Comparison of ENCODE assay signal across 11 mouse cellular contexts in genomic region chr13:56072268-56072607, GRCm38 (mm10).
DNase-seq lines count a peak whose midpoint lies in the region; ATAC-seq and TF ChIP-seq lines count a peak whose summit lies in the region.
"Had no signal": no experiment of that assay in that cellular context is flagged by ENCODE, and none has a peak within 500 bp of the region (broad histone marks: within the 10 kb centered on the region; RNA-seq: fewer than 3 reads in every experiment).

No protein-coding gene starts in this region.

- no peaks in the 10 kb centered on the region for H3K9me3 ChIP-seq in intestine, embryonic 14.5 days (ENCODE audit: control insufficient read depth, low read length)
- H3K9me3 ChIP-seq in intestine, embryonic 16.5 days (ENCODE audit: control insufficient read depth, low read length): no peaks in the 10 kb centered on the region
- H3K9me3 ChIP-seq in midbrain, postnatal 0 days (ENCODE audit: low read length): no peaks in the 10 kb centered on the region
- H3K9me3 ChIP-seq in midbrain, embryonic 16.5 days (replicated peaks; ENCODE audit: control insufficient read depth, low read length, poor library complexity, severe bottlenecking): no peaks in the 10 kb centered on the region
- no peaks in the 10 kb centered on the region for H3K9me3 ChIP-seq in heart, embryonic 10.5 days
- H3K9me3 ChIP-seq: embryonic facial prominence, embryonic 12.5 days; heart, embryonic 12.5 days had no signal

- no peak overlapping the region for H3K27ac ChIP-seq in intestine, embryonic 14.5 days (ENCODE audit: low read depth)
- no peak overlapping the region for H3K27ac ChIP-seq in intestine, embryonic 16.5 days (ENCODE audit: low read length)
- H3K27ac ChIP-seq in midbrain, postnatal 0 days (ENCODE audit: low read depth, low read length): no peak overlapping the region
- no peak overlapping the region for H3K27ac ChIP-seq in midbrain, embryonic 16.5 days (ENCODE audit: low read length)
- H3K27ac ChIP-seq in heart, embryonic 10.5 days: no peak overlapping the region

- TF ChIP-seq CTCF in midbrain, postnatal 0 days (IDR thresholded peaks at IDR 0.05): peak; percentile 88

- no peaks in the 10 kb centered on the region for H3K27me3 ChIP-seq in intestine, embryonic 14.5 days (replicated peaks; ENCODE audit: control insufficient read depth, insufficient read depth, low read length)
- H3K27me3 ChIP-seq in intestine, embryonic 16.5 days (replicated peaks; ENCODE audit: control insufficient read depth, insufficient read depth, low read length): no peaks in the 10 kb centered on the region
- no peaks in the 10 kb centered on the region for H3K27me3 ChIP-seq in midbrain, postnatal 0 days (ENCODE audit: insufficient read depth, low read length)
- no peaks in the 10 kb centered on the region for H3K27me3 ChIP-seq in midbrain, embryonic 16.5 days (ENCODE audit: control insufficient read depth, insufficient read depth, low read depth, low read length)
- H3K27me3 ChIP-seq in heart, embryonic 10.5 days (ENCODE audit: insufficient read depth, poor library complexity, severe bottlenecking): no peaks in the 10 kb centered on the region
- H3K27me3 ChIP-seq: embryonic facial prominence, embryonic 12.5 days; heart, embryonic 12.5 days had no signal

- H3K36me3 ChIP-seq in intestine, embryonic 14.5 days (ENCODE audit: control insufficient read depth, insufficient read depth, low read length): peaks cover 59% of the 10 kb centered on the region
- H3K36me3 ChIP-seq in intestine, embryonic 16.5 days (ENCODE audit: control insufficient read depth, insufficient read depth, low read length): peaks cover 25% of the 10 kb centered on the region
- H3K36me3 ChIP-seq in midbrain, postnatal 0 days (ENCODE audit: insufficient read depth, low read length): peaks cover 34% of the 10 kb centered on the region
- peaks cover 3% of the 10 kb centered on the region for H3K36me3 ChIP-seq in midbrain, embryonic 16.5 days (ENCODE audit: control insufficient read depth, insufficient read depth, low read length)
- peaks cover 60% of the 10 kb centered on the region for H3K36me3 ChIP-seq in heart, embryonic 10.5 days

- H3K4me3 ChIP-seq in intestine, embryonic 14.5 days (ENCODE audit: low read depth, low read length): no peak overlapping the region
- H3K4me3 ChIP-seq in intestine, embryonic 16.5 days (ENCODE audit: low read length): no peak overlapping the region
- H3K4me3 ChIP-seq in midbrain, postnatal 0 days (ENCODE audit: low read depth, low read length): no peak overlapping the region
- no peak overlapping the region for H3K4me3 ChIP-seq in midbrain, embryonic 16.5 days (ENCODE audit: low read depth, low read length)
- H3K4me3 ChIP-seq in heart, embryonic 10.5 days: no peak overlapping the region
- H3K4me3 ChIP-seq: embryonic facial prominence, embryonic 12.5 days; heart, embryonic 12.5 days had no signal

- peak; percentile 71 for DNase-seq in intestine, embryonic 14.5 days (ENCODE audit: low spot score)
- DNase-seq in midbrain, postnatal 0 days (ENCODE audit: low spot score): no peak
- peak; percentile 70 for DNase-seq in brain, adult 2 months (ENCODE audit: low read depth, low spot score)
- peak; percentile 71 for DNase-seq in retina, embryonic 14.5 days (ENCODE audit: low spot score)
- no peak for DNase-seq in spleen, adult 18-20 months
- no peak for DNase-seq in heart, embryonic 10.5 days (ENCODE audit: low spot score)
- DNase-seq: adrenal gland, postnatal 25 days had no signal

- 0 out of 2 replicates have a peak, but pooled peaks cover 3% of the 10 kb centered on the region for H3K4me1 ChIP-seq in intestine, embryonic 14.5 days (replicated peaks; ENCODE audit: control insufficient read depth, insufficient read depth, low read length)
- peaks cover 6% of the 10 kb centered on the region for H3K4me1 ChIP-seq in intestine, embryonic 16.5 days (ENCODE audit: control insufficient read depth, insufficient read depth, low read length)
- H3K4me1 ChIP-seq in midbrain, postnatal 0 days (ENCODE audit: insufficient read depth, low read length): no peaks in the 10 kb centered on the region
- H3K4me1 ChIP-seq in midbrain, embryonic 16.5 days (ENCODE audit: control insufficient read depth, insufficient read depth, low read length): peaks cover 2% of the 10 kb centered on the region; the same call in 1 of the 2 replicates
- H3K4me1 ChIP-seq in heart, embryonic 10.5 days: peaks cover 43% of the 10 kb centered on the region

- 40% methylated on average over 4 of the region's 4 CpGs for WGBS in intestine, embryonic 14.5 days
- 42% methylated on average over 4 of the region's 4 CpGs for WGBS in intestine, embryonic 16.5 days
- 31% methylated on average over 4 of the region's 4 CpGs for WGBS in midbrain, postnatal 0 days
- 45% methylated on average over 4 of the region's 4 CpGs for WGBS in midbrain, embryonic 16.5 days
- 51% methylated on average over 4 of the region's 4 CpGs for WGBS in heart, embryonic 10.5 days

- no peak overlapping the region for H3K4me2 ChIP-seq in intestine, embryonic 14.5 days (ENCODE audit: low read length)
- H3K4me2 ChIP-seq in intestine, embryonic 16.5 days (ENCODE audit: low read depth, low read length): no peak overlapping the region
- H3K4me2 ChIP-seq in midbrain, postnatal 0 days (ENCODE audit: low read depth, low read length, poor library complexity, severe bottlenecking): no peak overlapping the region
- H3K4me2 ChIP-seq in midbrain, embryonic 16.5 days (ENCODE audit: low read length): no peak overlapping the region
- H3K4me2 ChIP-seq: embryonic facial prominence, embryonic 12.5 days; heart, embryonic 12.5 days had no signal

- ATAC-seq in intestine, embryonic 14.5 days (replicated peaks; ENCODE audit: low FRiP score, low TSS enrichment, low read depth): no peak; the same call in 1 of the 2 replicates
- no peak for ATAC-seq in intestine, embryonic 16.5 days
- no peak for ATAC-seq in midbrain, postnatal 0 days (ENCODE audit: low FRiP score)
- ATAC-seq in midbrain, embryonic 16.5 days: no peak; the same call in none of the 2 replicates

- H3K9ac ChIP-seq in intestine, embryonic 14.5 days (ENCODE audit: low read length): no peak overlapping the region
- H3K9ac ChIP-seq in intestine, embryonic 16.5 days (ENCODE audit: low read depth, low read length): no peak overlapping the region
- no peak overlapping the region for H3K9ac ChIP-seq in midbrain, postnatal 0 days (replicated peaks; ENCODE audit: low read length, poor library complexity, severe bottlenecking)
- no peak overlapping the region for H3K9ac ChIP-seq in midbrain, embryonic 16.5 days (ENCODE audit: low read depth, low read length)
- H3K9ac ChIP-seq: embryonic facial prominence, embryonic 12.5 days; heart, embryonic 12.5 days had no signal

Comparison
In these comparisons a context has a peak if more than half of its experiments do, and no peak if none do; other contexts are left out.
1. DNase-seq: peak in intestine, embryonic 14.5 days (single experiment), brain, adult 2 months (single experiment) and retina, embryonic 14.5 days (single experiment); none in midbrain, postnatal 0 days (single experiment), spleen, adult 18-20 months (0 of 2) and heart, embryonic 10.5 days (single experiment).